In the genomic region with DNA sequence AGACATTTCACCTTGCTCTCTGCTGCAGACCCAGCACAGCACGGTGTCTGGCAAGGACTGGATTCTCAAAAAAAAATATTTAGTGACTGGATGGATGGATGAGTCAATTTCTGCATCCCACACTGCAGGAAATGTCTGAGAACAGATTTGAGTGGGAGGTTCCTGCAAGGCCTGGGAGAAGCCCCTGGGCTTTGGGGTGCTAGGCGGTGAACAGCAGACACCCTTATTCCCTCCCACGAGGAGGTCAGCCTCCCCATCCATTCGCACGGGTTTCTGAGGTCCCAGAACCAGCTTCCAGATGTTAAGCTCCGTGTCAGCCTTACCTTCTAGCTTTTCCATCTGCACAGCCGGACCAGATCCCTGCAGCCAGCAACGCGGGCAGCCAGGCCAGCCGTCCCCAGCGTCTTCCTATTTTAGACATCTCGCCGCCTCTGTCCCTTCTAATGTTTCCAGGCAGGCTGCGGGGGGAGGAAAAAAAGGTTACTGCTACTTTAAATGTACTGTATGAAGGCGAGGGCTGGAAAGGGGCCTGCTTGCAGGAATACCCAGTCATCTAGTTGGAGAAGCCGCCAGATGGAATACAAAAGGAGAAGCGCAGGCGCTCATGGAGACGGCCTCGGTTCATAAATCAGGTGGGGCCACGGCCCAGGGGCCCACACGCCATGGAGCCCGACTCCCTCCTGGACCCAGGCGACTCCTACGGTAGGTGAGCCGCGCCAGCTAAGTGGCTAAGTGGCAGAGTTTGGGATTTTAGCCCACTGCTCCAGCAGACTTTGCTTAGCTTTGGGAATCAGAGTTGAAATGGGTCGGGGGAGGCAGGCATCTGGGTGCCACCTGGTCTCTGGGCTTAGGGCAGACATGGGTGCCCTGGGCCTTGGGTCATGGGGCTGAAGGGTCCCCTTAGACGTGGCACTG, we compare ENCODE assay signal across 8 mouse cellular contexts. TPM values are rescaled to one million over a fixed set of nuclear protein-coding genes. Genes with fewer than 3 reads are reported as not detected.
DNase-seq lines count a peak whose midpoint lies in the region; ATAC-seq lines count a peak whose summit lies in the region.

Gene Dab2ip, plus strand, starts transcription at position 356 of the 915 bp plus-strand sequence.

- DNase-seq in cerebellum, adult 11-12 months = peak; percentile 65
- no peak for DNase-seq in adrenal gland, adult 8-10 months
- DNase-seq in layer of hippocampus, postnatal 14 days (ENCODE audit: low spot score in 2 of 2) = peak in 1 of 2 experiments; percentile 63
- peak; percentile 39 for DNase-seq in neural tube, embryonic 10.5 days (ENCODE audit: extremely low spot score, low spot score)

- H3K27me3 ChIP-seq in forebrain, embryonic 12.5 days = no peaks in the 10 kb centered on the region; the same call in 1 of the 2 replicates
- H3K27me3 ChIP-seq in heart, embryonic 16.5 days (ENCODE audit: control insufficient read depth, insufficient read depth, low read length) = no peaks in the 10 kb centered on the region

- 68% methylated on average over 29 of the region's 29 CpGs for WGBS in forebrain, embryonic 12.5 days
- WGBS in heart, embryonic 16.5 days = 41% methylated on average over 29 of the region's 29 CpGs

- no peak within 1 kb of the TSS for H3K4me3 ChIP-seq in forebrain, embryonic 12.5 days (replicated peaks)
- H3K4me3 ChIP-seq in heart, embryonic 16.5 days (ENCODE audit: low read length) = peak within 1 kb of the TSS; percentile 44

- H3K27ac ChIP-seq in forebrain, embryonic 12.5 days = no peak within 1 kb of the TSS
- H3K27ac ChIP-seq in heart, embryonic 16.5 days (ENCODE audit: low read length) = peak within 1 kb of the TSS; percentile 78

- ATAC-seq in cerebellum, adult (ENCODE audit: insufficient number of reproducible peaks, low FRiP score, low TSS enrichment) = no peak
- ATAC-seq in forebrain, embryonic 12.5 days (ENCODE audit: low FRiP score) = no peak
- ATAC-seq in heart, embryonic 16.5 days (replicated peaks; ENCODE audit: extremely low read depth, insufficient read depth, low FRiP score) = peak; percentile 38
- ATAC-seq in megakaryocyte progenitor cell, adult 5-6 weeks (replicated peaks; ENCODE audit: poor library complexity) = no peak

- no peak within 1 kb of the TSS for H3K4me2 ChIP-seq in forebrain, embryonic 12.5 days
- peak within 1 kb of the TSS; percentile 64 for H3K4me2 ChIP-seq in heart, embryonic 16.5 days (ENCODE audit: low read depth, low read length)

- H3K9ac ChIP-seq in forebrain, embryonic 12.5 days = peak within 1 kb of the TSS; percentile 25; the same call in 1 of the 2 replicates
- H3K9ac ChIP-seq in heart, embryonic 16.5 days (ENCODE audit: low read length) = peak within 1 kb of the TSS; percentile 75

- H3K36me3 ChIP-seq in forebrain, embryonic 12.5 days (replicated peaks) = no peaks in the 10 kb centered on the region
- no peaks in the 10 kb centered on the region for H3K36me3 ChIP-seq in heart, embryonic 16.5 days (ENCODE audit: control insufficient read depth, insufficient read depth)

- peaks cover 15% of the 10 kb centered on the region for H3K4me1 ChIP-seq in forebrain, embryonic 12.5 days
- H3K4me1 ChIP-seq in heart, embryonic 16.5 days (ENCODE audit: control insufficient read depth, insufficient read depth, low read length) = peaks cover 26% of the 10 kb centered on the region

- H3K9me3 ChIP-seq in forebrain, embryonic 12.5 days = no peaks in the 10 kb centered on the region
- H3K9me3 ChIP-seq in heart, embryonic 16.5 days (replicated peaks; ENCODE audit: control insufficient read depth, low read length) = no peaks in the 10 kb centered on the region

RNA-seq across cellular contexts. Expression of gene Dab2ip, which starts in this region (rescaled TPM):
- total RNA-seq in adrenal gland, adult 8-10 months (2022) = 10 to 100 TPM; 84.5 to 95.8 (median 90.0) TPM
- 36.8 and 56.9 TPM in 2 replicates for polyA plus RNA-seq in forebrain, embryonic 12.5 days (2016; fragmentation: Nextera tagmentation; extraction: Ambion mirVana)
- polyA plus RNA-seq in heart, embryonic 16.5 days (2015; fragmentation: Nextera tagmentation; extraction: Ambion mirVana) = 27.1 and 32.9 TPM in 2 replicates
- 100 to 1,000 TPM; 113 to 114 TPM for total RNA-seq in layer of hippocampus, postnatal 14 days (2021)
- 3.9 and 4.0 TPM in 2 replicates for total RNA-seq in megakaryocyte progenitor cell, adult 5-6 weeks (2015)
- total RNA-seq in megakaryocyte progenitor cell, adult 5-6 weeks (2017) = 3.0 and 4.1 TPM in 2 replicates

Comparison
In these comparisons a context has a peak if more than half of its experiments do, and no peak if none do; other contexts are left out.
1. RNA of gene Dab2ip (total RNA-seq): 113 to 114 TPM in layer of hippocampus, postnatal 14 days and 84.5 to 95.8 TPM in adrenal gland, adult 8-10 months; 3.0 to 4.1 TPM in megakaryocyte progenitor cell, adult 5-6 weeks; every median in the first group is over 10 times any median in the second.